Mouse (Mus musculus): ENCODE data around the gene Mrpl58. TPM values are rescaled to one million over a fixed set of nuclear protein-coding genes. Genes with fewer than 3 reads are reported as not detected.
"Not testable (repeated sequence)": the region's sequence is repeated elsewhere in the genome, so short reads cannot be mapped to it uniquely, and the experiment has no call there.

Gene Mrpl58
- total RNA-seq, 2 experiments from 2014 or later: 89.1 to 100 TPM

- DNase-seq: peak; percentile 89
Measured at GRCm38 (mm10) chr11:115381743-115382539, 21.6 kb upstream of the Mrpl58 start, which contains the start of gene Cdr2l. TSS of gene Cdr2l (plus strand) at chr11:115381916.

GRCm38 (mm10) chr11:115382891-115383290 is 20.7 kb upstream of the Mrpl58 start:
- DNase-seq: no peak

DNA sequence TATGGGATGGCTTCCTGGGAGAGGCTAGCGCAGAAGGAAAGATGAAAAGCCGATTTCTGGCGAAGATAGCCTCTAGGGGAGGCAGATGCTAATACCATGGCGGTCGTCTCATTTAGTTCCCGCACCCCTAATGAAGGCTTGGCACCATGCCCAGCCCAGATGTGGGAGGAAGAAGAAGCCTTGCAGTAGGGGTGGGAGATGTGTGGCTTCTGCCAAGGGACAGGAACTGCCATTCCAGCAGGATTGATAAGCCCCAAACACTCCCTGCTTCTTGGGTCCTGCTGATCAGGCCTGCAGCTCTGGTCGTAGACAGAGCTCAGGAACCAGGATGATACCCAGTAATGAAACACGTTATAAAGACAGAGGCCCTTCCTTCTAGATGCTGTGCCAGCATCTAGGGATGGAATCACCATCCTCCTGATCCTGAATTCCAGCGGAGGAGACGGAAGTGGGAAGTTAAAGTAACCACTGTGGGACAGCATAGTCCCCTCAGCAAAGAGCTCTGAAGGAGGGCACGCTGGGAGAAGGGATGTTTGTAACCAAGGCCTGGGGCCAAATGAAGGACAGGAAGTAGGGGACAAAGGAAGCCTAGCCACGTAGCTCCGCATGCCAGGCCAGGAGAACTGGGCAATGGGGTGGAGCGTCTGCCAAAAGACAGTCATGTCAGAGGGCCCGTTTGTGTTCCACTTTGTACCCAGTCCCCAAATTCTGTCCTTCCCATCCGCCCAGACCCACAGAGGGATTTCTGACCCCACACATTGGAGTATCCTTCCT is 19.7 kb upstream of the Mrpl58 start:
- peak; percentile 51 for DNase-seq

DNA sequence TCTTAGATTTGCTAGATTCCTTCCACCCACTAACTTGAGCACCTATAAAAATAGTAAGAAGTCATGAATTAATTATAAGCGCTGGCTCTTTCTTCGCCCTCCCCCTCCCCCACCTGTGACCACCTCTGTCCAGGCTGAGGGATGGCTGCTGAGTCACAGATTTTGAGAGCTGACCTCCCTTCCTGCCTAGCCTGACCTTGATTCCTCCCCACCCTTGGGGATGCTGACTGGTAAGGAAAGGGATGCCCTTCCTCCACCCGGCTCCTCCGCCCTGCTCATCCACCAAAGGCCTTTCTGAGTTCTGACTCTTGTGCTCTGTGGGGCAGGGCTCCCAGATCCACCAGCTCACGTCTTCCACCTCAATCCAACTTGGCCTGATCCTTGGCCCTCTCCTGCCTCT is 19.0 kb upstream of the Mrpl58 start:
- no peak for DNase-seq

DNA sequence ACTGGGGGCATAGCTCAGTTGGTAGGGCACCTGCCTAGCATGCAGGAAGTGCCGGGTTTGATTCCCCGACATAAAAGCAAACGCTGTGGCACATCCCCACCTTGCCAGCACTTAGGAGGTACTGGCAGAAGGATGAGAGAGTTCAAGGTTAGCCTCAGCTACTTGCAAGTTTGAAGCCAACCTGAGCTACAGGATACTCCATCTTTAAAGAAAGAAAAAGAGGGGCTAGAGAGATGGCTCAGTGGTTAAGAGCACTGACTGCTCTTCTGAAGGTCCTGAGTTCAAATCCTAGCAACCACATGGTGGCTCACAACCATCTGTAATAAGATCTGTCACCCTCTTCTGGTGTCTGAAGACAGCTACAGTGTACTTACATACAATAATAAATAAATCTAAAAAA is 16.7 kb upstream of the Mrpl58 start:
- not testable (repeated sequence) for DNase-seq

DNA sequence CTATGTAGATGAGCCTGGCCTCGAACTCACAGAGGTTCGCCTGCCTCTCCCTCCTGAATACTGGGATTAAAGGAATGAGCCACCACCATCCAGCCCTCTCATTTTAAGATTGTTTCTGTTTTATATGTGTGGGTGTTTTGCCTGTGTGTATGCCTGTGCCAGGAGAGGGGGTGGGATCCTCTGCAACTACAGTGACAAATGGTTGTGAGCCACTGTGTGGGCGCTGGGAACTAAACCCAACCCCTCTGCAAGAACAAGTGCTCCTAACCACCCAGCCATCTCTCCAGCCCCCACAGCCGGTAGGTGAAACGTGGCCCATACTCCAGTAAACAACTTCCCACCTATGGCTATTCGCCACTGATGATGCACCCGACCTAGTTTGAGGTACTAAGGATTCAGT is 12.2 kb upstream of the Mrpl58 start:
- DNase-seq: no peak

GRCm38 (mm10) chr11:115393721-115394325 is 9.7 kb upstream of the Mrpl58 start:
- no peak for DNase-seq

DNA sequence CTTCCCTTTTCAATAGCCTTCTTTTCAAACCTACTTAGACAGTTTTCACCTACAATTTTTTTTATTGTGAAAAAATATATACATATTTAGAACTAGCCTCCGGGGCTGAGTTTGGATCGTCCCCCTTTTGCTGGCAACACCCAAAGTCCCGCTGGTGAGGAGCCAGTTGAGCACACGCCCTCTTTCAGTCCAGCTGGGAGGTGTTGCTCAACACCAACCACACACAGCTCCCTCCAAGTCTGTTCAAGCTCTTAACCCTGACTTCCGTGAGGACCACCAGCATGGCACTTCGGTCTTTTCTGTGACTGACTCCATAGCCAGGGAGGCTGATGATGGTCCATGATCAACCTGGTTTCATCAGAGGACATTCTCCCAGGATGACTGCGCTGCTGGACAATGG is 5.5 kb upstream of the Mrpl58 start:
- no peak for DNase-seq

GRCm38 (mm10) chr11:115400126-115400525 is 3.4 kb upstream of the Mrpl58 start:
- no peak for DNase-seq

DNA sequence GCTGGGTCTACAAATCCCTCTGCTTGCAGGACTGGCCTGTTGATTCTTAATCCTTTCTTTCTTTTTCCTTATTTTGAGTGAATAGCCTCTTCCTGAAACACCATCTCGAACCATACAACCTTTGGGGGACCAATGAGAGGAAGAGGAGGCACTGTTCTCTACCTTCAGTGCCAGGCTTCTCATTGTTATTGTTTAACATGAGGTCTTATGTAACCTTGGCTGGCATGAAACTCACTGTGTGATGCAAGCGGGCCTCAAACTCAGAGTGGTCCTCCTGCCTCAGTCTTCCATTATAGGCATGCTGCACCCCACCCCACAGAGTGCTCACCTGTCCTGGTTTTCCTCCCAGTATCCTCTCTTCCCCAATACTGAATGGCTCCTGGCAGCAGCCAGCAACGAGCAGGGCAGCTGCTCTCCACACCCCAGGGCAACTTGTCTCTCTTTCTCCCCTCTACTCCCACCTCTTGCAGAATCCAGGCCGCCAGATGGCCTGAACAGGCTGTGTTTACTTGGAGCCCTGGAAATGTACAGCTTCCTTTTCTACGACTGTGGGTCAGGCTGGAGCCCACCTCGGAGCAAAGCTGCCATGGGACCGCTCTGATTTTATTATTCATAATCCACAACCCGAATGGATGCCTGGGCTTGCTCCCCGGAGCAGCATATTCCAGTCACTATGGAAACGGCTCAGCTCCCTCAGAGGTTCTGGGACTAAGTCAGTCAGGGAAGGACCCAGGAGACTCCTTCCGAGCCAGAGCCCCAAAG is 2.7 kb upstream of the Mrpl58 start:
- no peak for DNase-seq

DNA sequence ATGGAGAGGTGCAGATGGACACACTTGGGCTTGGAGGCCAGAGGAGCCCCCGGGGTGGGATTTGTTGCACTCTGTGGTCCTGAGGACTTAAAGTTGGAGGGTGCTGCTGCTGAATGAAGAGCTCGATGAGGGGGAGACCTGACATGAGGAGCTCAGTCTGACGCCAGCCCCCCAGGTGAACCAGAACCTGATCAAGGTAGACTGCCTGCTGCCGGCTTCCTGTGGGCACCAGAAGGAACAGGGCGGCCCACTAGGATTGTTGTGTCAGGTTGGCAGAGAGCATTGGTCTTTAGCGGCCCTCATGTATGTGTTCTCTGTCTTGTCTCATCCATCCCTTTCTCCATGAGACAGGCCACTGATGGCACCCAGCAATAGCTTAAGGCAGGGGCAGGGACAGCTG is 2.2 kb downstream of the Mrpl58 start:
- no peak for DNase-seq

GRCm38 (mm10) chr11:115406858-115407401 is 3.4 kb downstream of the Mrpl58 start:
- DNase-seq: no peak

GRCm38 (mm10) chr11:115408266-115408920 is 4.8 kb downstream of the Mrpl58 start:
- DNase-seq: no peak

GRCm38 (mm10) chr11:115409556-115409955 is 6.0 kb downstream of the Mrpl58 start:
- DNase-seq: no peak

- DNase-seq: peak; percentile 93
Measured at GRCm38 (mm10) chr11:115419531-115420237, 16.1 kb downstream of the Mrpl58 start, which contains the start of the genes Atp5h and Kctd2. TSS of gene Atp5h (minus strand) at chr11:115419962. TSS of gene Kctd2 (plus strand) at chr11:115420128.

GRCm38 (mm10) chr11:115420336-115421190 is 17.0 kb downstream of the Mrpl58 start:
- DNase-seq: peak; percentile 64

- no peak for DNase-seq
Measured at GRCm38 (mm10) chr11:115421328-115421727, 17.8 kb downstream of the Mrpl58 start.

- DNase-seq: no peak
Measured at GRCm38 (mm10) chr11:115421972-115422371, 18.4 kb downstream of the Mrpl58 start.

DNA sequence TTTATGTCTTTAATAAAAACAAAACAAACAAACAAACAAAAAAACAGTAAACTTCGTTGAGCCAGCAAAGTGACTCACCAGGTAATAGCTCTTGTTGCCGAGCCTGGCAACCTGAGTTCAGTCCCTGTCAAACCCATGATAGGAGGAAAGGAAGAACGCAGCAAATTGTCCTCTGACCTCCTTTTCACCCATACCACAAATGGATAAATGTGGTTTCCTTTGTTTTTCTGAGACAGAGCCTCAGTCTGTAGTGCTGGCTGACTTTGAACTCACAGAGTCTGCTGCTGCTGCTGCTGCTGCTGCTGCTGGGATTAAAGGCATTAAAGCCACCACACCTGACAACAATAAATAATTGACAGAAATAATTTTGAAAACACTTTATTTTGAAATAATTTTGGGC is 19.5 kb downstream of the Mrpl58 start:
- no peak for DNase-seq

DNA sequence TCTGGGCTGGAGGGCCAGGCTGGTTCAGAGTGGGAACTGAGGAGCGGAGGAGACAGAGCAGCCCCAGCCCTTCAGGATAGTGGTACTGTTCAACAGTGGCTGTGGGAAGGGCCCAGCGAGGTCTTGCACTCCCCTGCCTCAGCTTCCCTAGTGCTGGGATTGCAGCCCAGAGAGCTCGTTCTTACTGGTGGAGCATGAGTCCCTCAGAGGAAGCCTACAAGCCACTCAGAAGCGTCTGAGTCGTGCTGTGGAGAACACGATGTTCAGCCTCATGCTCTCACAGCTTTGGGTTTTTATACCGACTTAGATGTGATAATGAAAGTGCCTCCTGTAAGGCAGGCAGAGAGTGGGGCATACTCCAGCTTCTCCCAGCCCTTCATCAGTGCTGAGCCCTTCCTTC is 21.1 kb downstream of the Mrpl58 start:
- no peak for DNase-seq
